Mouse (Mus musculus): Measurements from ENCODE around the gene Camta2. TPM values are rescaled to one million over a fixed set of nuclear protein-coding genes. Genes with fewer than 3 reads are reported as not detected.

Gene Camta2
- polyA plus RNA-seq, 1 experiment from 2014 or later: 4.4 TPM

DNA sequence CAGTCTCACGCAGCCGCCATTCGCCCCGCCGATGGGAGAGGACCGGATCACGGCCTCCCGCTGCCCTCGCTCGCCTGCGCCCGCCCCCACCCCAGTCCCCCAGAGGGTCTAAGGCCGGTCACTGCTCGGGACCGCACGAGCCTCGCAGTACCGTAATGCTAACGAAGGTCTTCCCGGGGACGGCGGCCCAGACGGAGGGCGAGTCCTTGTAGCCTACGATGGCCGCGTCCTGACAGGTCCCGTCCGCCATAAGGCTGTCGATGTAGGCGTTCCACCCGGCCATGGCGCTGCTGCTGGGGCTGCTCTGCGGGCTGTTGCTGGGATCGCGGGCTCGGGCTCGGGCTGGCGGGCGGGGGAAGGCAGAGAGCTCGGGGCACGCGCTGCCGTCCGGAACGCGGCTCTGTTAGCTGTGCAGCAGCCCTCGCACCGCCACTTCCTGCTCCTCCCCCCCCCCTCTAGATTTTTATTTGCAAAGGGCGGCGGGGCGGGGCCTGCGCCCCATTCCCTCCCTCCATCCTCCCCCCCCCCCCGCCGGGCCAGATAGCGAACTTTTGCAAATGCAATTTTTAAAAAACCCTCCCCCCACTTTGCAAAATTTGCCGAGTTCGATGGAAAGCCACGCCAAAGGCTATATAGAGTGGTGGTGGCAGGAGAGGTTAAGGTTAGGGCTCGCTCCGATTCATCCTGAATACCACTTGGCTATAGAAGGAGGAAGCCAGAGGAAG, 33.5 kb downstream of the Camta2 start, which contains the start of gene Pfn1:
Pfn1 (minus strand) TSS at position 447 of the 725 bp plus-strand sequence.
- H3K9me3 ChIP-seq (replicated peaks; ENCODE audit: control insufficient read depth, low read length): no peaks in the 10 kb centered on the region
- H3K4me3 ChIP-seq (ENCODE audit: low read depth, low read length): peak within 1 kb of the TSS; percentile 100
- H3K4me1 ChIP-seq (ENCODE audit: control insufficient read depth, insufficient read depth, low read length): peaks cover 9% of the 10 kb centered on the region
- no peaks in the 10 kb centered on the region for H3K27me3 ChIP-seq (ENCODE audit: control insufficient read depth, insufficient read depth, low read length)
- ATAC-seq (replicated peaks; ENCODE audit: insufficient number of reproducible peaks, low FRiP score, low TSS enrichment, low read depth) (peak; percentile 26), DNase-seq (ENCODE audit: low spot score) (peak; percentile 91)
- H3K4me2 ChIP-seq (ENCODE audit: low read depth, low read length): peak within 1 kb of the TSS; percentile 95
- H3K27ac ChIP-seq (replicated peaks; ENCODE audit: low read depth, low read length): peak within 1 kb of the TSS; percentile 97
- WGBS: 0% methylated on average over 52 of the region's 61 CpGs
- H3K36me3 ChIP-seq (replicated peaks; ENCODE audit: control insufficient read depth, insufficient read depth, low read depth, low read length): peaks cover 17% of the 10 kb centered on the region
- H3K9ac ChIP-seq (replicated peaks; ENCODE audit: low read length): peak within 1 kb of the TSS; percentile 97

- Histone ChIP-seq H3K4me3 (ENCODE audit: low read depth, low read length) (peak overlapping the region; percentile 100), H3K36me3 (replicated peaks; ENCODE audit: control insufficient read depth, insufficient read depth, low read depth, low read length) (peaks cover 17% of the 10 kb centered on the region), H3K27me3 (ENCODE audit: control insufficient read depth, insufficient read depth, low read length) (no peaks in the 10 kb centered on the region), H3K4me2 (ENCODE audit: low read depth, low read length) (peak overlapping the region; percentile 95), H3K4me1 (ENCODE audit: control insufficient read depth, insufficient read depth, low read length) (peaks cover 9% of the 10 kb centered on the region), H3K9ac (replicated peaks; ENCODE audit: low read length) (peak overlapping the region; percentile 97), H3K9me3 (replicated peaks; ENCODE audit: control insufficient read depth, low read length) (no peaks in the 10 kb centered on the region), H3K27ac (replicated peaks; ENCODE audit: low read depth, low read length) (peak overlapping the region; percentile 97)
- ATAC-seq (replicated peaks; ENCODE audit: insufficient number of reproducible peaks, low FRiP score, low TSS enrichment, low read depth) (peak; percentile 26), DNase-seq (ENCODE audit: low spot score) (peak; percentile 79)
- under 1% methylated on average over 59 of the region's 63 CpGs for WGBS
Observed at GRCm38 (mm10) chr11:70653345-70654197, 34.3 kb downstream of the Camta2 start.

GRCm38 (mm10) chr11:70652884-70653344, 35.0 kb downstream of the Camta2 start:
- WGBS: 49% methylated on average over 6 of the region's 6 CpGs
- H3K27ac ChIP-seq (replicated peaks; ENCODE audit: low read depth, low read length): peak overlapping the region; percentile 97
- H3K36me3 ChIP-seq (replicated peaks; ENCODE audit: control insufficient read depth, insufficient read depth, low read depth, low read length): peaks cover 17% of the 10 kb centered on the region
- no peaks in the 10 kb centered on the region for H3K27me3 ChIP-seq (ENCODE audit: control insufficient read depth, insufficient read depth, low read length)
- H3K4me3 ChIP-seq (ENCODE audit: low read depth, low read length): peak overlapping the region; percentile 100
- DNase-seq (ENCODE audit: low spot score): peak; percentile 25
- peaks cover 10% of the 10 kb centered on the region for H3K4me1 ChIP-seq (ENCODE audit: control insufficient read depth, insufficient read depth, low read length)
- no peak for ATAC-seq (replicated peaks; ENCODE audit: insufficient number of reproducible peaks, low FRiP score, low TSS enrichment, low read depth)
- H3K9me3 ChIP-seq (replicated peaks; ENCODE audit: control insufficient read depth, low read length): no peaks in the 10 kb centered on the region
- peak overlapping the region; percentile 95 for H3K4me2 ChIP-seq (ENCODE audit: low read depth, low read length)
- peak overlapping the region; percentile 97 for H3K9ac ChIP-seq (replicated peaks; ENCODE audit: low read length)

DNA sequence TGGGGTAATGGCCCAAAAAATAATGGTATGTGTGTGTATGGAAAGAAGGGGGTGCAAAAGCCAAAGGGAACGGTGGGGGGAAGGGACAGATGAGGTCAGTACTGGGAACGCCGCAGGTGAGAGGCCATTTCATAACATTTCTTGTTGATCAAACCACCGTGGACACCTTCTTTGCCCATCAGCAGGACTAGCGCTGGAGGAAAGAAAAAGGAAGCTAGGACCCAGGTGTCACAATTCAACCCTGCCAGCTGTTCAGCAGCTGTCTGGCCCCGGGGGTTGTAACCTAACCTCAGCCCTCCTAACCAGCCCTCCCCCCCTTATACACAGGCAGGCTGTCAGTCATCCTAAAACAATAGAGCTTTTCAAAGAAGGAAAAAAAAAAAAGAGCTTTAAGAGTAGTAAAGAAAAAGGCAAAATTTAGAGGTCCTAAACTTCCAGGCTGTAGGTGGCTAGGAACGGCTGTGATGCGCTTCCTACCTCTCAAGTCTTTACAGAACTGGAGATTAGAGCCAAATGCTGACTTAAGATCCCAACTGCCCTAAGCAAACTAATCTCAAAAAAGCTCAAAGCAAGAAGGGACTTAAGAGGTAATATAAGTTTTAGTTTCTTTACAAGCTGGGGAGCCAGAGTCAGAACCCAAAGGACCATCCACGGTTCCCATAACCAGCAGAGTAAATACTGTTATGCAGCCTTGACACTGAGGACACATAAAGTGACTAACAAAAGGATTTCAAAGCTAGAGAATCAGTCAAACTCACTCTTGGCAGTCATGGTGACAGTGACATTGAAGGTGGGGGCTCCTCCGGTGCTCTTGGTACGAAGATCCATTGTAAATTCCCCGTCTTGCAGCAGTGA, 35.6 kb downstream of the Camta2 start:
- 45% methylated on average over 12 of the region's 12 CpGs for WGBS
- Histone ChIP-seq H3K4me1 (ENCODE audit: control insufficient read depth, insufficient read depth, low read length) (peaks cover 11% of the 10 kb centered on the region), H3K4me2 (ENCODE audit: low read depth, low read length) (peak overlapping the region; percentile 95), H3K4me3 (ENCODE audit: low read depth, low read length) (peak overlapping the region; percentile 100), H3K36me3 (replicated peaks; ENCODE audit: control insufficient read depth, insufficient read depth, low read depth, low read length) (peaks cover 17% of the 10 kb centered on the region), H3K9me3 (replicated peaks; ENCODE audit: control insufficient read depth, low read length) (no peaks in the 10 kb centered on the region), H3K9ac (replicated peaks; ENCODE audit: low read length) (peak overlapping the region; percentile 97), H3K27me3 (ENCODE audit: control insufficient read depth, insufficient read depth, low read length) (no peaks in the 10 kb centered on the region), H3K27ac (replicated peaks; ENCODE audit: low read depth, low read length) (no peak overlapping the region)
- DNase-seq (ENCODE audit: low spot score): peak; percentile 67
- ATAC-seq (replicated peaks; ENCODE audit: insufficient number of reproducible peaks, low FRiP score, low TSS enrichment, low read depth): no peak

DNA sequence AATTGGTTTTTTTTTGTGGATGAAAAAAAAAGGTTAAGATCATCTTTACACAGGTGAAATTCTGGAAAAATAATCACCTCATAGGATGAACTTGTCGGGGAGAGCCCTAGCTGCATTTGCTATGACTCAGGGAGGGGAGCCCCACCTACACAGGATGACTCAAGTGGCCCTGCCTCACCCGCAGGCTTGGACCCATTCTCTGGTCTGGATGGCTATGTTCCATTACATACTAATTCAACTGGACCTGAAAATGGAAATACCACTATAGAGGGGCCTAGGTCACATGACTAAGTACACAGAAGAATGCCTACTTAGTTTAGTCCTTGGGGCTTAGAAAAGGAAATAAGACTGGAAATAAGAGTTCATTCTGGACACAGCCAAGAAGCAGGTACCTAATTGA, 36.5 kb downstream of the Camta2 start:
- peaks cover 4% of the 10 kb centered on the region for H3K4me1 ChIP-seq (ENCODE audit: control insufficient read depth, insufficient read depth, low read length)
- H3K9me3 ChIP-seq (replicated peaks; ENCODE audit: control insufficient read depth, low read length): no peaks in the 10 kb centered on the region
- H3K9ac ChIP-seq (replicated peaks; ENCODE audit: low read length): no peak overlapping the region
- DNase-seq (ENCODE audit: low spot score) (no peak), ATAC-seq (replicated peaks; ENCODE audit: insufficient number of reproducible peaks, low FRiP score, low TSS enrichment, low read depth) (no peak)
- no peak overlapping the region for H3K27ac ChIP-seq (replicated peaks; ENCODE audit: low read depth, low read length)
- no peaks in the 10 kb centered on the region for H3K27me3 ChIP-seq (ENCODE audit: control insufficient read depth, insufficient read depth, low read length)
- peaks cover 17% of the 10 kb centered on the region for H3K36me3 ChIP-seq (replicated peaks; ENCODE audit: control insufficient read depth, insufficient read depth, low read depth, low read length)
- no peak overlapping the region; the same call in 1 of the 2 replicates for H3K4me3 ChIP-seq (ENCODE audit: low read depth, low read length)
- no peak overlapping the region; the same call in 1 of the 2 replicates for H3K4me2 ChIP-seq (ENCODE audit: low read depth, low read length)
- WGBS: 80% methylated on average over 2 of the region's 2 CpGs

DNA sequence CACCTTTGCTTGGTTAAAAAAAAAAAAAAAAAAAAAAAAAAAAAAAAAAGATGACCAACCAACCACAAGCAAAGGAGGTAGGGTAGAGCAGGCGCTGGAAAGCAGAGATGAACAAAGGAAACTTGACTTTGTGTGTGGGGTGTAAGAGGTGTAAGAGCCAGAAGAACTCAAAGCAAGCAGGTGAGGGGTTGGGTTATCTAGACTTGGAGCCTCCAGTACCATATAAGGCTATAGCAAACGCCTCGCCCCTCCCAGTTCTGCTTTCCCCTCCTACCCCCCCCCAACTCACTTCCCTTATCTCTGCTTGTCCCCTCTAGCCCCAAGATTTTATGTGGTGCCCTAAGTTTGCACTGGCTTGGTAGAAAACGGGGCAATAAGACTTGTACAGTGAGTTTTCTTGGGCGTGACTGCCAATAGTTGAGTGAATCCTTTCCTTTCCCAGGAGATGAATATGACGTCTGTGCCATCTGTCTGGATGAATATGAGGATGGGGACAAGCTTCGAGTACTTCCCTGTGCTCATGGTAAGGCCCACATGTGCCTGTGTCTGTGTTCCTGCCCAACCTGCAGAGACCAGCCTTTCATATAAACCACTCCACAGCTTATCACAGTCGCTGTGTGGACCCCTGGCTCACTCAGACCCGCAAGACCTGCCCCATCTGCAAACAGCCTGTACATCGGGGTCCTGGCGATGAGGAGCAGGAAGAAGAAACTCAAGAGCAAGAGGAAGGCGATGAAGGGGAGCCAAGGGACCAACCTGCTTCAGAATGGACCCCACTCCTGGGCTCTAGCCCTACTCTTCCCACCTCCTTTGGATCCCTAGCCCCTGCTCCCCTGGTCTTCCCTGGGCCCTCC, 37.4 kb downstream of the Camta2 start:
- Histone ChIP-seq H3K4me1 (ENCODE audit: control insufficient read depth, insufficient read depth, low read length) (peaks cover 4% of the 10 kb centered on the region), H3K4me2 (ENCODE audit: low read depth, low read length) (no peak overlapping the region)
- 81% methylated on average over 12 of the region's 12 CpGs for WGBS

More for the DNA sequence above, 37.4 kb downstream of the Camta2 start:
- DNase-seq (ENCODE audit: low spot score) (no peak), ATAC-seq (replicated peaks; ENCODE audit: insufficient number of reproducible peaks, low FRiP score, low TSS enrichment, low read depth) (no peak)
- no peak overlapping the region for H3K9ac ChIP-seq (replicated peaks; ENCODE audit: low read length)
- H3K27ac ChIP-seq (replicated peaks; ENCODE audit: low read depth, low read length): peak overlapping the region; percentile 13; the same call in 1 of the 2 replicates
- peaks cover 17% of the 10 kb centered on the region for H3K36me3 ChIP-seq (replicated peaks; ENCODE audit: control insufficient read depth, insufficient read depth, low read depth, low read length)
- no peaks in the 10 kb centered on the region for H3K9me3 ChIP-seq (replicated peaks; ENCODE audit: control insufficient read depth, low read length)
- H3K4me3 ChIP-seq (ENCODE audit: low read depth, low read length): no peak overlapping the region
- H3K27me3 ChIP-seq (ENCODE audit: control insufficient read depth, insufficient read depth, low read length): no peaks in the 10 kb centered on the region

All from embryonic facial prominence, embryonic 11.5 days (tissue).